Mouse (Mus musculus): Measurements from ENCODE around the gene Fut11.

DNA sequence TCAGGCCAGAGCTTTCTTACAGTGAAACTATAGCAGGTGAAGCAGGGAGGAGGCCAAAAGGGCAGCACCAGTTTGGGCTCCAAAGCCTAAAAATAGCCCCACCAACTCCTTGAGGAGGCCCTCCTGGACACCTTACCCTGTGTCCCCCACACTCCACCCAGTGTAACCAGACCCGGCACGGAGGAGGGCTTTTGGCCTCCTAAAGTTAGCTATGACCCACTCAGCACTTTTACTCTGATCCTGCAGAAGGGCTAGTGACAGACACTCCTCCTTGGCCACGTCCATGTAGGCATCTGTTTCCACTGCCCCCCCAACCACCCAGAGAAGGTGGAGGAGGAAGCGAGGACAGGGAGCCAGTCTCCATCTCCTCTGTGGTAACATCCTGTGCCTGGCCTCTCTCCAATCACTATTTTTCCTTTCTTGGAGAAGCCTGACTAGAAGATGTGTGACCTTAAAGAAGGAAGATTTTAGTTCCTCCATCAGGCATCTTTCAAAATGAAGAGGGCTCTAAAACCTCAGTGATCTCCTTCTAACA is 43.0 kb upstream of the Fut11 start:
- TF ChIP-seq CTCF (IDR thresholded peaks at IDR 0.05; ENCODE audit: borderline replicate concordance, extremely low read depth, insufficient read depth, insufficient read length) (no peak), POLR2A (IDR thresholded peaks at IDR 0.05; ENCODE audit: borderline replicate concordance, extremely low read depth, insufficient read depth, insufficient read length, poor library complexity, severe bottlenecking) (no peak)

Data from brain, embryonic 14.5 days (tissue).